Mouse (Mus musculus) bone marrow, adult 2 months (tissue): ENCODE data around the gene Cobl.

Experiments
- CTCF ChIP-seq: fragments of 200-500 bp; IDR thresholded peaks from 2 replicates; pipeline ENCODE4 v1.5.1; 2011; ENCODE audit warnings: low read length, control low read depth; ENCODE audit not compliant: control insufficient read depth, insufficient read depth
- POLR2A ChIP-seq: fragments of 200-500 bp; IDR thresholded peaks from 2 replicates; pipeline ENCODE4 v1.6.1; 2011; ENCODE audit warnings: low read depth, mild to moderate bottlenecking, control low read depth, low read length, borderline replicate concordance; ENCODE audit not compliant: control insufficient read depth

DNA sequence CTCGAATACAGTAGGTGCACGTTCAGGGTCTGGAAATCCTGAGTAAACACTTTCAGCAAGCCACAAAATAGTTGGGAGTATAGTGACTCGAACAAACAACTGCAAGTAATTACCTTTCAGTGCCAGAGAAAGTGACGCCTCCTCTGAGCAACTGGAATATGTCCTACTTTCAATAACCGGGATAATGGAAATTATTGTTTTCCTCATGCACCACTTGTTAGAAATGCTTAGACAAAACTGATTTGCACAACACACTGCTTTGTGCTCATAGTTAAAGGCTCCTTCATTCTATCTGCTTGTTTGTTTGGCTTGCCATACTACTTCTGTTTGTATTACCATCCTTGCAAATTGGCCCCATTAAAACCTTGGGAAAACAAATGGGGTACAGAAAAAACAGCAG is 21.6 kb downstream of the Cobl start:
- TF ChIP-seq CTCF (no peak), POLR2A (no peak)
